Mouse (Mus musculus): Measurements from ENCODE around the gene Cyld.
"Not testable (repeated sequence)": the region's sequence is repeated elsewhere in the genome, so short reads cannot be mapped to it uniquely, and the experiment has no call there.

The Cyld gene

DNA sequence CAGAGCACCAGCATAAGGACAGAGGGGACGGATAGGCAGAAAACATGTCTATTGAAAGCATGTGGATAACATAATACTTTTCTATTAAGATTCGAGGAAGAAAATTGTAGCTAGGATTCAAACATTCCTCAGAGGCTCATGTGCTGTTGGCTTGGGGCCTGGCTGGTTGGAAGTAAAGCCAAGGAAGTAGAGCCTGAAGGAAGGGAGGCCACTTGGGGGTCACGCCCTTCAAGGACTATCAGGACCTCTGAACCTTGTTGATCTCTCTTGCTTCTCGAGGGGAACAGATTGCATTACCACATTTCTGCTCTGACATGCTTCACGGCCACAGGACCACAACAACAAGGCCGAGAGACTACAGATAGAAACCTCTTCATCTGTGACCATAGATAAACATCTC lies 7.7 kb upstream of the Cyld start:
- DNase-seq: peak in 1 of 2 experiments; percentile 32

GRCm38 (mm10) chr8:88689891-88690290 lies 6.9 kb upstream of the Cyld start:
- no peak for DNase-seq

DNA sequence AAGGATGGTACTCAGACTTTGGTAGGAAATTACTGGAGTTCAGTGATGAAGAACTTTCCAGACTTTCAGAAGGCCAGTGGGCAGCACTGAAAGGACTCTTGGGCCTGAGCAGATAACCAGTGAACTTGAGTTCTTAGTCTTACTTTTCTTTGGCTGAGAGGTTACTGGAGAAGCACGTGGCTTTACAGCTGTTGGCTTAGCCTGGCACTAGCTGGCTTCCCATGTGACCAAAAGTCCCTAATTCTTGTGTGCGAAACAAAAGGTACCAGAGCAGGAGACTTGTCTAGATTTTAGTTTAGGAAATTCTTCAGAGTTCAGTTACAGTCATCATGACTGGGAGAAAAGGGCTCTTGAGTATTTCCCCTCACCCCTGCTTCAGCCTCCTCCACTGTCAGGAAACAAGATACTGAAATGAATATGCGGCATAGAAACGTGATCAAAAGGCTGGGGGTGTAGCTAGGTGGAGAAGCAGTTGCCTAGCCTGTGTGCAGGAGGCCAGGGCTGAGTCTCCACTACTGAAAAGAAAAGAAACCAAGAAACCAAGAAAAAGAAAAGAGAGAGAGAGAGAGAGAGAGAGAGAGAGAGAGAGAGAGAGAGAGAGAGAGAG lies 5.4 kb upstream of the Cyld start:
- DNase-seq: no peak

- DNase-seq: no peak
These were observed 4.9 kb upstream of the Cyld start for GRCm38 (mm10) chr8:88691961-88692360.

GRCm38 (mm10) chr8:88692866-88693265 lies 4.0 kb upstream of the Cyld start:
- DNase-seq: no peak

DNA sequence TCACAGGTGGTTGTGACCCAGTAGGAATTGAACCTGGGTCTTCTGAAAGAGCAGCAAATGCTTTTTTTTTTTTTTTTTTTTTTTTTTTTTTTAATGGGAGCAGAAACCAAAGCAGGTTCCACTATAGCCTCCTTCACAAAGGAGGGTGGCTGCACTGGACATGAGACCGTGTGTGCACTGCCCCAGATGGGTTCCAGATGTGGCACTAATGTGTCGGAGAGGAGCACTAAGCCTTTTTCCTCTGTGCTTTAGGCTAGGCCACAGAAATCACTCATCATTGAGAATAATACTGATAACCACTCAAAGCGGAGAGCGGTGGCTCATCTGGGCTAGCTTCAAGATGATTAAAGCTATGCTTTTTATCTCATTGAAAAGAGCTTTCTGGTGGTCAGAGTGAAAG lies 3.5 kb upstream of the Cyld start:
- DNase-seq: no peak

DNA sequence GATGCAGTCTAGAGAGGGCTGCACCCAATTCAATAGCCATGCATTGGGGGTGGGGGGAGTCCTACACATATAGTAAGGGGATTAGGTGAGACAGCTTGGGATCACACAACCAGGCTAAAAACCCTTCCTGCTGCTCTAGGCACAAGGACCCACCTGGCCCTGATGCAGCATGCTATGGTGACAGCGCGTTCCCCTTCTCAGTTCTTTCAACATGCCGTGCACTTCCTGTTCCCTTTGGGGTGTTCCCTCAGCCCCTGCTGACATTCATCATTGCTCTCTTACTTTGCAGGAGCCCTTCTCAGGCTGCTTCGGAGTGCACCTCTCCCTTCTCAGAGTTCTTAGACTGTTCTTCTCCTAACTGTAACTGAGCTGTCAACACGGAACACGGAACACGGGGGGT lies 2.5 kb upstream of the Cyld start:
- no peak for DNase-seq

DNA sequence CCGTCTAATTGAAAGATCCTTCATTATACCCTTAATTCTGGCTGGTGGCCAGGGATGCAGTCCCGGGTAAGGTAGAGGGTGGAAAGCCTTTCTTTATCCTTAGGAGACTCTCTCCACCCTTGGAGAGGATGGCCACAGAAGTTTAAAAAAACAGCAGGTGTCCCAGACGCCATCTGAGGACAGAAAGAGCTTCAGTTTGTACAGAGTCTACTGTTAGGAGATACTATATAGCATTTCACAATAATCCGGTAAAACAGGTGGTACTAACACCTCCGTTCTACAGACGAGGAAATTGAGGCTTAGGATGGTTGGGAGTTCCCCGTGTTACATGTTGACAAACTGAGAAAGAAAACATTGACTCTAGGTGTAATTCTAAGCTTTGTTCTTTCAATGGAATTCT lies 600 bp upstream of the Cyld start:
- DNase-seq: no peak

DNA sequence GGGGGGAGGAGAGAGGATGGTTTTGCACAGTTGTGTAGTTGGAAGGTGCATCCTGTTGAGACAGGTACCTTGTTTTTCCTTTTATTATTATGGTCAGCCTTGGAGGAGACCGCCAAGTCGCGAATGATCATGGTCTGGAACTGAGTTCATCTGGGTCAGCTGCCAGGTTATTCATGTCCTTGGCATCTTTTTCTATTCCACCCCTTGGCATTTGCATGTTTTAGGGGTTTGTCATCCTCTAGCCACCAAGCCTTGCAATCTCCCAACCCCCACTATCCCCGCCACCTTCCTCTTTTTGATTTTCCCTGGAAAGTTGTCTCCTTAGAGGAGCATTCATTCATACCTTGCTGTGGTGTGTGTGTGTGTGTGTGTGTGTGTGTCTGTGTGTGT lies 809 bp downstream of the Cyld start:
- peak in 1 of 2 experiments; percentile 30 for DNase-seq

- DNase-seq: no peak
These were observed 1.2 kb downstream of the Cyld start for GRCm38 (mm10) chr8:88698048-88698447.

DNA sequence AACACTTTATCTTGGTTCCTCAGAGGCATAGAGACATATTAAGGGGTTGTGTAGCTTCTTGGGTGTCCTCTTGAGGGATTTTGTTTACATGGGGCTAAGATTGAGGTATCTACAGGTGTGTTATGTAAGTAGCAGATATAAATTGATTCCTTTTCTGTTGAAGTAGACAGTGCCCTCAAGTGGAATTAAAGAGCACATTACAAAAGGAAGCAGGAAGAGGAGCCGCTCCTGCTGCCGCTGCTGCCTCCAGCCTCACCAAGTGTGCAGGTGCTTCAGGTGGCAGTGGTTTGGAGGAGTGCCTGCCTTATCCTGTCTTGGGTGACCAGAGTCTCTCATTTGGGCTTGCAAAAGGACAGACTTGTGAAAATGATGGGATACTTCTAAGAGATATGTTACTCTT lies 4.8 kb downstream of the Cyld start:
- peak in 1 of 2 experiments; percentile 21 for DNase-seq

DNA sequence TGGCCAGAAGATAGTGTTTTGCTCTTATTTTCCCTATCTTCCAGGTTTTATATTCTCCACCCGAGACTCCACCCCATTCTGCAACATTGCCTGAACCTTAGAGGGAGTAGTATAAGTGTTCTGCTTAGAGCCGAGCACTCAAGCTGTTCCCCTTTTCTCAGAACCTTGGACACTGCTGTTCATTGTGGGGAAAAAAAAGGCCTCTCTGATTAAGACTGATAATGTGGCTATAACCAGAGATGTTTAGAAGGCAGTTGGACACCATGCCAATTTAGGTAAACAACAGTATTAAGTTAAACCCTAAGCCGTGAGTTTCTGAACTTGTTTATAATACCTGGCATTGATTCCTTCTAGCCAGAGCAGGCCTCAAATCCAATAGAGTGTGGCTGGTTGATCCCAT lies 6.0 kb downstream of the Cyld start:
- no peak for DNase-seq

DNA sequence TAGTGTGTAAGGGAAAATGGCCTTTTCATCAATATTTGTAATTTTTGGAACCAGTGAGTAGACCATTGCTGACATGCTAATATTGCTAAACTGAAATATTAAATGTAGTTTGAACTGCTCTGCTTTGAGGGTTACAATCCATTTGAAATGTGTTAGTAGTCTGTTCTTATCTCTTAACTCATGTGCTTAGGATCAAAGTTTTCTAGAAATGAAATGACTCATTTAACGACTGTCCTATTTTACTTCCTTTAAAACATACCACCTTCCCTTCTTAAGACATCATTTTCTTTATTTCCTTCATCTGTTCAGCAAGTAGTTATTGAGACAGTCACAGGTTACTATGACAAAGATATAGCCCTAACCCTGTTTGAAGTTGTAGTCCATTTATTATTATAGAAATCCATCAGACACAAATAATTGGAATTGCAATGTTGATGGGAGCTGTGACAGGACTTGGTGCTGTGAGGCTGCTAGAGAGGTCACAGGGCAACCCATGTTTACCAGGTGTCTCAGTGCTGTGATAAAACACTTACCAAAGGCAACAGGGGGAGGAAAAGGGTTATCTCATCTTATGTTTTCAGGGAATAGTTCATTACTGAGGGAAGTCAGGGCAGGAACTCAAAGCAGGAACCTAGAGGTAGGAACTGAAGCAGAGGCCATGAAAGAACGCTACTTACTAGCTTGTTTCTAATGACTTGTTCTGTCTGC lies 26.6 kb downstream of the Cyld start:
- no peak for DNase-seq

DNA sequence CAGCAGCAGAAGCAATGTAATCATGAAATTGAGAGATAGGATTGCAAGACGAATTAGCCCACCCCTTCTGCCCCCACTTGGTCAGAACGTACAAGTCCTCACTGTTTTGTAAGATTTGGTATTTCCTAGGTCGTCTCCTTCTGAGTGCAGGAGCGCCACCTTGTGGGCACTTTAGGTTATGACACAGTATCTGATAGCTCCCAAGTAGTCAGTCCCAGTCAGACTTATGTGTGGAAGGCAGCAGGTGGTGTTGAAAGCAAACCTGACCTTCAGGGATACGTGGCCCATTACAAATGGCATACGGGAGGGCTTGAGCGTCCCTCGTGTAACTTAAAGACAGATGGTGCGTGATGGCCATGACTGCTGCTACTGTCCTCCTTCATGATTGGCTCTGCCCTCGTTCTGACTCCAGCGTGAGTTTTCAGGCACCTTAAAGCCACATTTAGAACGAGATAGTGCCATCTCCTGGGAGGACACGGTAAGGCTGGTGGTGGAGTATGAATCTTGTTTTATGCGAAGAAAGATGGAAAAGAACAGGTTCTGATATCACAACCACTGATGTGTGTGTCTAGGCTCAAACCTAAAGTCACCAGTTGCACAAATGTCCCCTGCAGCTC lies 58.5 kb downstream of the Cyld start:
- DNase-seq: peak; percentile 77 to 89

GRCm38 (mm10) chr8:88761980-88762379 lies 65.2 kb downstream of the Cyld start:
- no peak for DNase-seq

DNA sequence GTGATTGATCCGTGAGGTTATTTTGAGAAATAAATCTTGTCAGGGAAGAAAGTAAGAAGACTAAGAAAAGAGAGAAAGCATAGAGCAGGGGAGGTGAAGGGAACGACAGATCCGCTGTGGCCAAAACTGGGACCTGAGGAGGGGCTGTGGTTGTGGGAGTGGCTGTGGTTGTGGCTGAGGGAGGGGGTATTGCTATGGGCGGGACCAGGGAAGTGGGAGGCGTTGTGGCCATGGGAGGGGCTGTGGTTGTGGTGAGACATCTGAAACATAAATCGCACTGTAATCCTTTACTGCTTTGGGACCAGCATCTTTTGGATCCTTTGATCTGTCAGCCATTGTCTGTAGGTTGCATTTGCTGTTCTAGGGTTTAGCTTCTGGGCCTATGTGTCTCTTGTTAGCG lies 74.4 kb downstream of the Cyld start:
- no peak for DNase-seq

DNA sequence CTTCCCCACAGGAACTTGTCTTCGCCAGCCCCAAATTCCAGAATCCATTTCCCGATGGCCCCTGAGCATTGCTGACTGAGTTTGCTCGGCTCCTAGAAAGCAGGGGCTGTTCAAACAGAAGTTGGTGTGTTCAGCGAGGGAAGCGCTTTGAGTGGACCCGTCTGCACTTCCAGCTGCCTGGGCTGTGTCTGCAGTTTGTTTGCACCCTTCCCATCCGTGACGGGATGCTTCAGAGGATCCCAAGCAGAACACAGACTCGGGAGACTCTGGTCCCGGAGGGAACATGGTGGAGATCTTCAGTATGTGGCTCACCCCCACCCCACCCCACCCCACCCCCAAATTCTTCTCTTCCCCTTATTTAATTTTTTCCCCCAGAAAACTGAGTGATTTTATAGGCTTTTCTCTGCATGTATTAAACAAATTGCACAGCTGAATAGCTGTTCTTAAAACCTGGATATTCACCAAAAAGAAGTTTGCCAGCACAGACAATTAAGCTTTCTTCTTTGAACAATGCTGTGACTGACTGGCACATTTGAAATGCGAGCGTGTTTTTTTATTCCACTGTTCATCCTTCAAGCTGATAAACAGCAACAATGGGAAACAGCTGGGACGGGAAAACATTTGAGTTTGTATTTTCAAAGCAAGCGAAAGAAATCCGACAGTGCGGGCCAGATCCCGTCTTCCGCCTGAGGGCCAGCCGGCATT lies 77.9 kb downstream of the Cyld start:
- no peak for DNase-seq

- no peak for DNase-seq
These were observed 78.4 kb downstream of the Cyld start for GRCm38 (mm10) chr8:88775298-88775646.

DNA sequence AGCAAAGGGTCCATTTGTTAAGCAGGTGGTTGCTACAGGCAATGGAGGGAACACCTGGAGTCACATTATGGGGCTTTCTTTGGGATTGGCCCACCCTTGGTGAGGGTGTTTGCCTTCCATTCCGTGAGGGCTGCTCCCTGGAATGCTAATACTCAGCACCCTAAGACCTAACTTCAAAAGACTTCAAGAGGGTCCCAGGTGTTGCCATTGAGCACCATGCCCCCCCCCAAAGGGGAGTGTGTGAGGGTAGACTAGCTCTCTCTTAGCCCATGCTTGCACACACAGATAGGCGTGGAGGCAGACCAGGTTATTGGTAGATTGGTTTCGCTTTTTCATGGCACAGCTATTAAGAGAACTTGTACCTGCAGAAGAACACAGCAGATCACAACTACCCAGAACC lies 83.3 kb downstream of the Cyld start:
- DNase-seq: no peak

DNA sequence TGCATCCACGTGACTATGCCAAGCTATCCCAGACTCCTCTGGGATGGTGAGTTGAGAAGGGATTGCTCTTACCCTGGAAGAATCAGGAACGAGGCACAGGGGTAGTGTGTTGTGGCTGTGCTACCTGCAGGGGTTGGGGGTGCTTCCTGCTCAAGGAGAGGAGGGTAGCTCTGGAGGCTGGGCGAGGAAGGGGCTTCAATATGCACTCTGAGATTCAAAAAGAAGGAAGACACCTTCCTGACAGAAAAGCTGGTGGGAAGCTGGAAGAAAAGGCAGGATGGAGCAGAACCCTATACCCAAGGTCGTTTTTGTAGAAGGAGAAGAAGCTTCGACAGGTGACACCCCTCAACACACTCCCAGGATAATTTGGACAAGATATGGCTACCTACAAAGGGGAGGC lies 84.5 kb downstream of the Cyld start:
- no peak for DNase-seq

GRCm38 (mm10) chr8:88783722-88784121 lies 86.9 kb downstream of the Cyld start:
- no peak for DNase-seq

- DNase-seq: not testable (repeated sequence)
These were observed 91.5 kb downstream of the Cyld start for GRCm38 (mm10) chr8:88788335-88788734.

GRCm38 (mm10) chr8:88792691-88793323 lies 96.0 kb downstream of the Cyld start:
- DNase-seq: peak; percentile 39 to 52
